Mouse (Mus musculus) liver, adult 2 months (tissue): ENCODE measurements at regions not wholly inside any gene's neighbourhood (a gene's known extent, or its start where the extent isn't known, plus 50 kb on each side); places are given as distances from the start of the nearest gene placed in this dataset.

Source experiments
- DNase-seq: peaks from one replicate; pipeline ENCODE4 v3.0.0-alpha.2; 2011; ENCODE audit warnings: low read depth, low spot score; ENCODE audit errors: extremely low read depth
- H3K27ac ChIP-seq: fragments of 200-500 bp; replicated peaks from 2 replicates; pipeline ENCODE4 v1.5.1; 2012; ENCODE audit warnings: low read depth, mild to moderate bottlenecking, control low read depth, inconsistent platforms, low read length; ENCODE audit not compliant: insufficient read depth
- H3K27me3 ChIP-seq: fragments of 200-500 bp; 2 replicates; pipeline ENCODE4 v1.6.1; 2012; ENCODE audit warnings: mild to moderate bottlenecking, moderate library complexity, low read length, inconsistent platforms; ENCODE audit not compliant: control insufficient read depth, insufficient read depth
- H3K36me3 ChIP-seq: fragments of 200-500 bp; 2 replicates; pipeline ENCODE4 v1.6.1; 2012; ENCODE audit warnings: low read length, inconsistent platforms; ENCODE audit not compliant: control insufficient read depth, insufficient read depth
- H3K4me1 ChIP-seq: fragments of 200-500 bp; 2 replicates; pipeline ENCODE4 v1.6.1; 2011; ENCODE audit warnings: low read length; ENCODE audit not compliant: control insufficient read depth, insufficient read depth
- H3K4me3 ChIP-seq: fragments of 200-500 bp; 2 replicates; pipeline ENCODE4 v1.5.1; 2011; ENCODE audit warnings: low read depth, mild to moderate bottlenecking, control low read depth, low read length, moderate library complexity; ENCODE audit not compliant: insufficient read depth
- H3K79me2 ChIP-seq: fragments of 200-500 bp; 2 replicates; pipeline ENCODE4 v1.6.1; 2012; ENCODE audit warnings: inconsistent platforms, mild to moderate bottlenecking, low read length, moderate library complexity; ENCODE audit not compliant: control insufficient read depth, insufficient read depth
- H3K9ac ChIP-seq: fragments of 200-500 bp; 2 replicates; pipeline ENCODE4 v1.6.1; 2012; ENCODE audit warnings: low read depth, mild to moderate bottlenecking, control low read depth, inconsistent platforms, low read length
- CTCF ChIP-seq: fragments of 200-500 bp; IDR thresholded peaks from 2 replicates; pipeline ENCODE4 v1.5.1; 2011; ENCODE audit warnings: low read depth, low read length, control low read depth
- POLR2A ChIP-seq: fragments of 200-500 bp; IDR thresholded peaks from 2 replicates; pipeline ENCODE4 v1.6.1; 2011; ENCODE audit warnings: low read length, control low read depth; ENCODE audit not compliant: insufficient read depth; ENCODE audit errors: extremely low read depth
- WGBS: fragments of 180-500 bp; shearing (Covaris S2); methylation state at CpG from one replicate; pipeline ENCODE4 v1.1.7; 2018; 5-methylcytosine and 5-hydroxymethylcytosine counted together

DNA sequence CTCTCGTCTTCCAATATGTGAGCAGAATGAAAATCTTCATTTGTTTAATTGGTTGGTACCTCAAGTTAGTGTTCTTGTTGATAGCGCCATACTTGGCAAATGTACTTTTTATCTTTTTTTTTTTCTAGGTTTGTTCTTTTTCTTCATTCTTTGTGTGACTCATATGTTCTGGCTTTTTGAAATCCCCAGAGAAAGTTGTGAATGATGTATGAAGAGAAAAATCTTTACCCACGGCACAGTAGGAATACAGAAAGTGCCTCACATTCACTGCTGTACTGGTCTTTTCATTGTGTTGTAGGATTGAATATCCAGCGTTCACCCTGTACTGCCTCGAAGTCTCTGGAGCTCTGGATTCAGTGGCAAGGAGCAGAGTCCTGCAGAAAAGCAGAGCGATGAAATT lies 180.7 kb downstream of the Fzd1 start:
- no peak overlapping the region for H3K27ac ChIP-seq
- H3K9ac ChIP-seq, result no peak overlapping the region
- H3K27me3 ChIP-seq, result no peaks in the 10 kb centered on the region
- no peak for DNase-seq
- 91% methylated on average over 6 of the region's 6 CpGs for WGBS
- TF ChIP-seq CTCF, result no peak
- TF ChIP-seq POLR2A, result no peak
- no peaks in the 10 kb centered on the region for H3K4me1 ChIP-seq
- H3K4me3 ChIP-seq, result no peak overlapping the region
- no peaks in the 10 kb centered on the region for H3K36me3 ChIP-seq
- no peaks in the 10 kb centered on the region for H3K79me2 ChIP-seq

- H3K79me2 ChIP-seq, result no peaks in the 10 kb centered on the region
- H3K4me3 ChIP-seq, result no peak overlapping the region
- H3K36me3 ChIP-seq, result no peaks in the 10 kb centered on the region
- no peak overlapping the region for H3K27ac ChIP-seq
- TF ChIP-seq POLR2A (no peak), CTCF (no peak)
- H3K27me3 ChIP-seq, result no peaks in the 10 kb centered on the region
- WGBS, result 22% methylated on average over 6 of the region's 6 CpGs
- 0 out of 2 replicates have a peak, but pooled peaks cover 2% of the 10 kb centered on the region for H3K4me1 ChIP-seq
- no peak overlapping the region for H3K9ac ChIP-seq
- DNase-seq, result peak; percentile 75
Observed at GRCm38 (mm10) chr5:4563862-4564261, 194.0 kb downstream of the Fzd1 start.

GRCm38 (mm10) chr5:4561661-4562060 lies 196.2 kb downstream of the Fzd1 start:
- Histone ChIP-seq H3K27ac (no peak overlapping the region), H3K27me3 (no peaks in the 10 kb centered on the region), H3K4me3 (no peak overlapping the region), H3K9ac (no peak overlapping the region), H3K36me3 (no peaks in the 10 kb centered on the region), H3K4me1 (0 out of 2 replicates have a peak, but pooled peaks cover 2% of the 10 kb centered on the region), H3K79me2 (no peaks in the 10 kb centered on the region)
- DNase-seq, result no peak
- WGBS, result 75% methylated on average over 8 of the region's 8 CpGs
- TF ChIP-seq CTCF (no peak), POLR2A (no peak)

GRCm38 (mm10) chr5:4561139-4561470 lies 196.7 kb downstream of the Fzd1 start:
- TF ChIP-seq POLR2A (no peak), CTCF (no peak)
- no peaks in the 10 kb centered on the region for H3K79me2 ChIP-seq
- no peak overlapping the region for H3K9ac ChIP-seq
- DNase-seq, result no peak
- no peaks in the 10 kb centered on the region for H3K27me3 ChIP-seq
- 79% methylated on average over 4 of the region's 4 CpGs for WGBS
- no peaks in the 10 kb centered on the region for H3K36me3 ChIP-seq
- 0 out of 2 replicates have a peak, but pooled peaks cover 2% of the 10 kb centered on the region for H3K4me1 ChIP-seq
- H3K27ac ChIP-seq, result no peak overlapping the region
- H3K4me3 ChIP-seq, result no peak overlapping the region

GRCm38 (mm10) chr5:4560370-4561138 lies 197.3 kb downstream of the Fzd1 start:
- Histone ChIP-seq H3K9ac (no peak overlapping the region), H3K27ac (no peak overlapping the region), H3K4me1 (0 out of 2 replicates have a peak, but pooled peaks cover 2% of the 10 kb centered on the region), H3K27me3 (no peaks in the 10 kb centered on the region), H3K36me3 (no peaks in the 10 kb centered on the region), H3K4me3 (no peak overlapping the region), H3K79me2 (no peaks in the 10 kb centered on the region)
- 77% methylated on average over 7 of the region's 7 CpGs for WGBS
- no peak for DNase-seq
- TF ChIP-seq CTCF, result no peak
- no peak for TF ChIP-seq POLR2A

DNA sequence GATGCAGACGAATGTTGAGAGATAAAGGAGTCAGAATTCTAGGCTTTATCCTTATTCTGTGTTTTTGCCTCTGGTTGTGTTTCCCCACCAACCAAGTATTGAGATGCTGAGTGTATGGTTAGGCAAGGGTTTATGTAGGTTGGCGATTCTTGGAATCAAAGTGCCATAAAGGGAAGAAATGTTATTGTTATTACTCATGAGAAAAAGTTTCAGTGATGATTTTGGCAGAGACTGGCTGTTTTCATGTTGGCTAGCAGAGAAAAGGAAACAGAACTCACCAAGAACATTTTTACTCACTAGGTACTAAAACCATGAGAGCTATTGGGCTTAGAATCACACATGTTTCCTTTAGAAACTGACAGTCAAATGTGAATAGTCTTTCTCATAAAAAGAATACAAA lies 202.9 kb downstream of the Fzd1 start:
- no peaks in the 10 kb centered on the region for H3K79me2 ChIP-seq
- no peak overlapping the region for H3K4me3 ChIP-seq
- H3K27me3 ChIP-seq, result no peaks in the 10 kb centered on the region
- 73% methylated on average over 2 of the region's 2 CpGs for WGBS
- no peak for DNase-seq
- no peak overlapping the region for H3K9ac ChIP-seq
- no peaks in the 10 kb centered on the region for H3K36me3 ChIP-seq
- TF ChIP-seq CTCF, result no peak
- TF ChIP-seq POLR2A, result no peak
- no peaks in the 10 kb centered on the region for H3K4me1 ChIP-seq
- H3K27ac ChIP-seq, result no peak overlapping the region
